Mouse (Mus musculus): ENCODE measurements around the gene Sbno2. TPM values are rescaled to one million over a fixed set of nuclear protein-coding genes. Genes with fewer than 3 reads are reported as not detected.
A peak's percentile ranks its signal among the peaks of the same experiment; 100 is the strongest.

Sbno2 gene
- polyA plus RNA-seq, 1 experiment from 2014 or later: 14.1 TPM

- Histone ChIP-seq H3K36me3 (ENCODE audit: control insufficient read depth, insufficient read depth, low read length) (no peaks in the 10 kb centered on the region), H3K4me3 (ENCODE audit: low read depth, low read length) (0 out of 2 replicates have a peak within 1 kb of the TSS, but pooled peaks have one; percentile 6), H3K9ac (ENCODE audit: low read length) (no peak within 1 kb of the TSS), H3K9me3 (ENCODE audit: control insufficient read depth, low read length) (no peaks in the 10 kb centered on the region), H3K4me1 (replicated peaks; ENCODE audit: control insufficient read depth, insufficient read depth, low read length) (peaks cover 14% of the 10 kb centered on the region; the same call in 1 of the 2 replicates), H3K27ac (ENCODE audit: low read depth) (no peak within 1 kb of the TSS), H3K27me3 (replicated peaks; ENCODE audit: control insufficient read depth, insufficient read depth, low read length) (peaks cover 32% of the 10 kb centered on the region), H3K4me2 (ENCODE audit: low read length) (no peak within 1 kb of the TSS)
- ATAC-seq (replicated peaks; ENCODE audit: low FRiP score, low TSS enrichment, low read depth) (no peak), DNase-seq (ENCODE audit: low spot score) (no peak)
- 71% methylated on average over 11 of the region's 11 CpGs for WGBS
Measured at GRCm38 (mm10) chr10:80016511-80016910, 88.9 kb downstream of the Sbno2 start, which contains the start of gene Arhgap45. Gene Arhgap45 (plus strand): TSS chr10:80016653.

- peaks cover 5% of the 10 kb centered on the region; the same call in 1 of the 2 replicates for H3K36me3 ChIP-seq (ENCODE audit: control insufficient read depth, insufficient read depth, low read length)
- H3K4me3 ChIP-seq (ENCODE audit: low read depth, low read length): no peak overlapping the region
- H3K27me3 ChIP-seq (replicated peaks; ENCODE audit: control insufficient read depth, insufficient read depth, low read length): peaks cover 32% of the 10 kb centered on the region
- peaks cover 14% of the 10 kb centered on the region; the same call in 1 of the 2 replicates for H3K4me1 ChIP-seq (replicated peaks; ENCODE audit: control insufficient read depth, insufficient read depth, low read length)
- DNase-seq (ENCODE audit: low spot score): no peak
- peaks cover 8% of the 10 kb centered on the region for H3K9me3 ChIP-seq (ENCODE audit: control insufficient read depth, low read length)
- 68% methylated on average over 10 of the region's 10 CpGs for WGBS
- no peak for ATAC-seq (replicated peaks; ENCODE audit: low FRiP score, low TSS enrichment, low read depth)
- H3K9ac ChIP-seq (ENCODE audit: low read length): no peak overlapping the region
- H3K27ac ChIP-seq (ENCODE audit: low read depth): no peak overlapping the region
- H3K4me2 ChIP-seq (ENCODE audit: low read length): no peak overlapping the region
Measured at GRCm38 (mm10) chr10:80015583-80015982, 89.8 kb downstream of the Sbno2 start.

GRCm38 (mm10) chr10:80014484-80015290 is 90.7 kb downstream of the Sbno2 start:
- H3K9me3 ChIP-seq (ENCODE audit: control insufficient read depth, low read length): peaks cover 17% of the 10 kb centered on the region
- 25% methylated on average over 28 of the region's 28 CpGs for WGBS
- H3K4me3 ChIP-seq (ENCODE audit: low read depth, low read length): no peak overlapping the region
- H3K9ac ChIP-seq (ENCODE audit: low read length): no peak overlapping the region
- DNase-seq (ENCODE audit: low spot score): no peak
- H3K27ac ChIP-seq (ENCODE audit: low read depth): no peak overlapping the region
- peaks cover 32% of the 10 kb centered on the region for H3K27me3 ChIP-seq (replicated peaks; ENCODE audit: control insufficient read depth, insufficient read depth, low read length)
- no peak for ATAC-seq (replicated peaks; ENCODE audit: low FRiP score, low TSS enrichment, low read depth)
- peaks cover 10% of the 10 kb centered on the region; the same call in 1 of the 2 replicates for H3K4me1 ChIP-seq (replicated peaks; ENCODE audit: control insufficient read depth, insufficient read depth, low read length)
- peaks cover 11% of the 10 kb centered on the region; the same call in 1 of the 2 replicates for H3K36me3 ChIP-seq (ENCODE audit: control insufficient read depth, insufficient read depth, low read length)
- H3K4me2 ChIP-seq (ENCODE audit: low read length): no peak overlapping the region

- DNase-seq (ENCODE audit: low spot score) (no peak), ATAC-seq (replicated peaks; ENCODE audit: low FRiP score, low TSS enrichment, low read depth) (no peak)
- no peak overlapping the region for H3K27ac ChIP-seq (ENCODE audit: low read depth)
- H3K4me3 ChIP-seq (ENCODE audit: low read depth, low read length): no peak overlapping the region
- no peak overlapping the region for H3K9ac ChIP-seq (ENCODE audit: low read length)
- H3K36me3 ChIP-seq (ENCODE audit: control insufficient read depth, insufficient read depth, low read length): peaks cover 12% of the 10 kb centered on the region; the same call in 1 of the 2 replicates
- H3K4me2 ChIP-seq (ENCODE audit: low read length): no peak overlapping the region
- H3K9me3 ChIP-seq (ENCODE audit: control insufficient read depth, low read length): peaks cover 17% of the 10 kb centered on the region
- H3K4me1 ChIP-seq (replicated peaks; ENCODE audit: control insufficient read depth, insufficient read depth, low read length): no peaks in the 10 kb centered on the region; the same call in 1 of the 2 replicates
- 41% methylated on average over 25 of the region's 25 CpGs for WGBS
- H3K27me3 ChIP-seq (replicated peaks; ENCODE audit: control insufficient read depth, insufficient read depth, low read length): peaks cover 32% of the 10 kb centered on the region
Measured at GRCm38 (mm10) chr10:80013609-80014008, 91.8 kb downstream of the Sbno2 start.

GRCm38 (mm10) chr10:80011740-80012139 is 93.6 kb downstream of the Sbno2 start:
- Histone ChIP-seq H3K27me3 (replicated peaks; ENCODE audit: control insufficient read depth, insufficient read depth, low read length) (peaks cover 32% of the 10 kb centered on the region), H3K4me1 (replicated peaks; ENCODE audit: control insufficient read depth, insufficient read depth, low read length) (no peaks in the 10 kb centered on the region), H3K4me3 (ENCODE audit: low read depth, low read length) (no peak overlapping the region), H3K36me3 (ENCODE audit: control insufficient read depth, insufficient read depth, low read length) (peaks cover 12% of the 10 kb centered on the region; the same call in 1 of the 2 replicates), H3K27ac (ENCODE audit: low read depth) (no peak overlapping the region), H3K9me3 (ENCODE audit: control insufficient read depth, low read length) (peaks cover 17% of the 10 kb centered on the region), H3K9ac (ENCODE audit: low read length) (no peak overlapping the region), H3K4me2 (ENCODE audit: low read length) (no peak overlapping the region)
- WGBS: 84% methylated on average over 6 of the region's 6 CpGs
- ATAC-seq (replicated peaks; ENCODE audit: low FRiP score, low TSS enrichment, low read depth) (no peak), DNase-seq (ENCODE audit: low spot score) (no peak)

Other genes starting within 250 kb of the Sbno2 start
- gene Prtn3, start 231.1 kb downstream of the Sbno2 start, polyA plus RNA-seq (2014; fragmentation: Nextera tagmentation; extraction: Ambion mirVana): 5.2 and 5.9 TPM in 2 replicates
- gene Plppr3, start 230.9 kb downstream of the Sbno2 start, polyA plus RNA-seq (2014; fragmentation: Nextera tagmentation; extraction: Ambion mirVana): 38.8 and 46.4 TPM in 2 replicates
- gene Elane, start 219.3 kb downstream of the Sbno2 start, polyA plus RNA-seq (2014; fragmentation: Nextera tagmentation; extraction: Ambion mirVana): 0.55 TPM in 1 of 2 replicates, not detected in the other
- gene Cfd, start 214.7 kb downstream of the Sbno2 start, polyA plus RNA-seq (2014; fragmentation: Nextera tagmentation; extraction: Ambion mirVana): not detected in 2 replicates
- gene Med16, start 196.6 kb downstream of the Sbno2 start, polyA plus RNA-seq (2014; fragmentation: Nextera tagmentation; extraction: Ambion mirVana): 42.0 and 46.3 TPM in 2 replicates
- gene Gm26602, start 194.7 kb downstream of the Sbno2 start, polyA plus RNA-seq (2014; fragmentation: Nextera tagmentation; extraction: Ambion mirVana): not detected in 2 replicates
- 0.46 and 0.51 TPM in 2 replicates for gene Kiss1r, start 188.6 kb downstream of the Sbno2 start, polyA plus RNA-seq (2014; fragmentation: Nextera tagmentation; extraction: Ambion mirVana)
- gene R3hdm4, start 184.4 kb downstream of the Sbno2 start, polyA plus RNA-seq (2014; fragmentation: Nextera tagmentation; extraction: Ambion mirVana): 122 and 126 TPM in 2 replicates
- gene Arid3a, start 178.5 kb downstream of the Sbno2 start, polyA plus RNA-seq (2014; fragmentation: Nextera tagmentation; extraction: Ambion mirVana): 12.7 and 14.4 TPM in 2 replicates
- 126 and 134 TPM in 2 replicates for gene Wdr18, start 145.4 kb downstream of the Sbno2 start, polyA plus RNA-seq (2014; fragmentation: Nextera tagmentation; extraction: Ambion mirVana)
- gene Grin3b, start 134.9 kb downstream of the Sbno2 start, polyA plus RNA-seq (2014; fragmentation: Nextera tagmentation; extraction: Ambion mirVana): 0.23 and 0.28 TPM in 2 replicates
- gene Tmem259, start 121.2 kb downstream of the Sbno2 start, polyA plus RNA-seq (2014; fragmentation: Nextera tagmentation; extraction: Ambion mirVana): 14.4 and 17.5 TPM in 2 replicates
- gene Cnn2, start 117.0 kb downstream of the Sbno2 start, polyA plus RNA-seq (2014; fragmentation: Nextera tagmentation; extraction: Ambion mirVana): 320 and 368 TPM in 2 replicates
- 3.7 and 3.8 TPM in 2 replicates for gene Abca7, start 109.1 kb downstream of the Sbno2 start, polyA plus RNA-seq (2014; fragmentation: Nextera tagmentation; extraction: Ambion mirVana)
- 6.8 and 8.0 TPM in 2 replicates for gene Arhgap45, start 88.9 kb downstream of the Sbno2 start, polyA plus RNA-seq (2014; fragmentation: Nextera tagmentation; extraction: Ambion mirVana)
- gene Polr2e, start 65.8 kb downstream of the Sbno2 start, polyA plus RNA-seq (2014; fragmentation: Nextera tagmentation; extraction: Ambion mirVana): 255 and 274 TPM in 2 replicates
- gene Gpx4, start 58.4 kb downstream of the Sbno2 start, polyA plus RNA-seq (2014; fragmentation: Nextera tagmentation; extraction: Ambion mirVana): 607 and 623 TPM in 2 replicates
- 27.0 and 27.5 TPM in 2 replicates for gene Stk11, start 10.2 kb upstream of the Sbno2 start, polyA plus RNA-seq (2014; fragmentation: Nextera tagmentation; extraction: Ambion mirVana)
- 590 and 627 TPM in 2 replicates for gene Atp5d, start 33.1 kb upstream of the Sbno2 start, polyA plus RNA-seq (2014; fragmentation: Nextera tagmentation; extraction: Ambion mirVana)
- 7.1 and 8.5 TPM in 2 replicates for gene Cbarp, start 35.3 kb upstream of the Sbno2 start, polyA plus RNA-seq (2014; fragmentation: Nextera tagmentation; extraction: Ambion mirVana)
- 25.5 and 28.9 TPM in 2 replicates for gene Midn, start 42.7 kb upstream of the Sbno2 start, polyA plus RNA-seq (2014; fragmentation: Nextera tagmentation; extraction: Ambion mirVana)
- 76.4 and 81.6 TPM in 2 replicates for gene Cirbp, start 60.4 kb upstream of the Sbno2 start, polyA plus RNA-seq (2014; fragmentation: Nextera tagmentation; extraction: Ambion mirVana)
- gene 1600002K03Rik, start 67.4 kb upstream of the Sbno2 start, polyA plus RNA-seq (2014; fragmentation: Nextera tagmentation; extraction: Ambion mirVana): 15.8 and 16.7 TPM in 2 replicates
- gene Efna2, start 73.9 kb upstream of the Sbno2 start, polyA plus RNA-seq (2014; fragmentation: Nextera tagmentation; extraction: Ambion mirVana): 10.2 and 12.2 TPM in 2 replicates
- gene Mum1, start 120.9 kb upstream of the Sbno2 start, polyA plus RNA-seq (2014; fragmentation: Nextera tagmentation; extraction: Ambion mirVana): 61.3 and 66.5 TPM in 2 replicates
- gene Ndufs7, start 143.6 kb upstream of the Sbno2 start, polyA plus RNA-seq (2014; fragmentation: Nextera tagmentation; extraction: Ambion mirVana): 453 and 498 TPM in 2 replicates
- gene Gamt, start 155.4 kb upstream of the Sbno2 start, polyA plus RNA-seq (2014; fragmentation: Nextera tagmentation; extraction: Ambion mirVana): 34.1 and 61.2 TPM in 2 replicates
- gene Dazap1, start 155.9 kb upstream of the Sbno2 start, polyA plus RNA-seq (2014; fragmentation: Nextera tagmentation; extraction: Ambion mirVana): 42.3 and 45.7 TPM in 2 replicates
- 1,236 and 1,315 TPM in 2 replicates for gene Rps15, start 186.9 kb upstream of the Sbno2 start, polyA plus RNA-seq (2014; fragmentation: Nextera tagmentation; extraction: Ambion mirVana)
- gene Apc2, start 190.4 kb upstream of the Sbno2 start, polyA plus RNA-seq (2014; fragmentation: Nextera tagmentation; extraction: Ambion mirVana): 7.8 and 9.1 TPM in 2 replicates
- gene 2310011J03Rik, start 215.0 kb upstream of the Sbno2 start, polyA plus RNA-seq (2014; fragmentation: Nextera tagmentation; extraction: Ambion mirVana): 43.4 and 45.2 TPM in 2 replicates
- gene Pcsk4, start 223.9 kb upstream of the Sbno2 start, polyA plus RNA-seq (2014; fragmentation: Nextera tagmentation; extraction: Ambion mirVana): 6.8 and 7.3 TPM in 2 replicates
- 42.4 and 58.1 TPM in 2 replicates for gene Reep6, start 224.4 kb upstream of the Sbno2 start, polyA plus RNA-seq (2014; fragmentation: Nextera tagmentation; extraction: Ambion mirVana)
- gene Adamtsl5, start 242.8 kb upstream of the Sbno2 start, polyA plus RNA-seq (2014; fragmentation: Nextera tagmentation; extraction: Ambion mirVana): 8.1 and 8.7 TPM in 2 replicates

Data from intestine, embryonic 14.5 days (tissue).